ENCODE assay signal across 28 mouse cellular contexts in genomic region chr9:34476206-34476605, GRCm38 (mm10). TPM values are rescaled to one million over a fixed set of nuclear protein-coding genes. Genes with fewer than 3 reads are reported as not detected.
DNase-seq lines count a peak whose midpoint lies in the region; ATAC-seq lines count a peak whose summit lies in the region.
"Had no signal": no experiment of that assay in that cellular context is flagged by ENCODE, and none has a peak within 500 bp of the region (broad histone marks: within the 10 kb centered on the region; RNA-seq: fewer than 3 reads in every experiment).

No protein-coding gene starts in this region.

- H3K4me3 ChIP-seq in kidney, embryonic 14.5 days (ENCODE audit: low read length): no peak overlapping the region
- no peak overlapping the region for H3K4me3 ChIP-seq in kidney, embryonic 15.5 days (replicated peaks)
- H3K4me3 ChIP-seq: embryonic facial prominence, embryonic 15.5 days; gastrocnemius, adult 2 months; heart, embryonic 13.5 days; hindbrain, embryonic 12.5 days; hindbrain, embryonic 15.5 days had no signal

- DNase-seq in adrenal gland, adult (ENCODE audit: inconsistent age in 2 of 2, low spot score in 1 of 2): peak; percentile 5 to 39
- DNase-seq in adrenal gland, postnatal 14 days: no peak
- DNase-seq in adrenal gland, postnatal 36 days: peak; percentile 31 to 34
- DNase-seq in adrenal gland, postnatal 4 days (ENCODE audit: low spot score in 2 of 2): no peak
- DNase-seq in kidney, adult 8-10 months: no peak
- DNase-seq in kidney, postnatal 4 days: peak; percentile 33 to 50
- DNase-seq: cerebellum, adult 11-12 months; cerebellum, adult 8-10 months; cerebellum, postnatal 10 days; cerebellum, postnatal 36 days; embryo, embryonic 11 days; forebrain, postnatal 0 days; gastrocnemius, adult 2 months; gastrocnemius, postnatal 14 days; heart, adult 18-20 months; heart, postnatal 14 days; heart, postnatal 4 days had no signal

- no peak overlapping the region for H3K27ac ChIP-seq in kidney, embryonic 14.5 days (ENCODE audit: low read depth, low read length)
- no peak overlapping the region for H3K27ac ChIP-seq in kidney, embryonic 15.5 days
- H3K27ac ChIP-seq: embryonic facial prominence, embryonic 15.5 days; gastrocnemius, adult 2 months; heart, embryonic 13.5 days; hindbrain, embryonic 12.5 days; hindbrain, embryonic 15.5 days had no signal

- no peaks in the 10 kb centered on the region for H3K36me3 ChIP-seq in kidney, embryonic 14.5 days (ENCODE audit: control insufficient read depth, insufficient read depth, low read length)
- no peaks in the 10 kb centered on the region for H3K36me3 ChIP-seq in kidney, embryonic 15.5 days
- H3K36me3 ChIP-seq: embryonic facial prominence, embryonic 15.5 days; G1E; heart, embryonic 13.5 days; hindbrain, embryonic 12.5 days; hindbrain, embryonic 15.5 days had no signal

- 0 out of 2 replicates have a peak, but pooled peaks cover 3% of the 10 kb centered on the region for H3K4me1 ChIP-seq in kidney, embryonic 14.5 days (ENCODE audit: control insufficient read depth, insufficient read depth, low read length)
- H3K4me1 ChIP-seq in kidney, embryonic 15.5 days: no peaks in the 10 kb centered on the region
- H3K4me1 ChIP-seq: embryonic facial prominence, embryonic 15.5 days; hindbrain, embryonic 12.5 days; hindbrain, embryonic 15.5 days had no signal

- WGBS in kidney, embryonic 14.5 days: 16% methylated on average over 5 of the region's 5 CpGs
- WGBS in kidney, embryonic 15.5 days: 21% methylated on average over 5 of the region's 5 CpGs

- no peak overlapping the region for H3K4me2 ChIP-seq in kidney, embryonic 14.5 days (replicated peaks; ENCODE audit: low read depth, low read length)
- H3K4me2 ChIP-seq in kidney, embryonic 15.5 days: no peak overlapping the region
- H3K4me2 ChIP-seq: embryonic facial prominence, embryonic 15.5 days; heart, embryonic 13.5 days; hindbrain, embryonic 12.5 days; hindbrain, embryonic 15.5 days had no signal

- no peaks in the 10 kb centered on the region for H3K27me3 ChIP-seq in kidney, embryonic 14.5 days (ENCODE audit: control insufficient read depth, insufficient read depth, low read length)
- no peaks in the 10 kb centered on the region for H3K27me3 ChIP-seq in kidney, embryonic 15.5 days
- H3K27me3 ChIP-seq: embryonic facial prominence, embryonic 15.5 days; heart, embryonic 13.5 days; hindbrain, embryonic 12.5 days; hindbrain, embryonic 15.5 days; Patski had no signal

- no peaks in the 10 kb centered on the region for H3K9me3 ChIP-seq in kidney, embryonic 14.5 days (ENCODE audit: control insufficient read depth, low read length)
- H3K9me3 ChIP-seq in kidney, embryonic 15.5 days (replicated peaks): no peaks in the 10 kb centered on the region
- H3K9me3 ChIP-seq: embryonic facial prominence, embryonic 15.5 days; G1E; heart, embryonic 13.5 days; hindbrain, embryonic 12.5 days; hindbrain, embryonic 15.5 days had no signal

- ATAC-seq in kidney, embryonic 14.5 days (ENCODE audit: low FRiP score, low TSS enrichment): 0 out of 2 replicates have a peak, but pooled peaks have one; percentile 46
- ATAC-seq in kidney, embryonic 15.5 days (replicated peaks; ENCODE audit: low FRiP score): no peak
- ATAC-seq: forebrain, embryonic 14.5 days; forebrain, postnatal 0 days; intestine, postnatal 0 days; Patski had no signal

- H3K9ac ChIP-seq in kidney, embryonic 14.5 days (ENCODE audit: low read depth, low read length): no peak overlapping the region
- H3K9ac ChIP-seq in kidney, embryonic 15.5 days: no peak overlapping the region
- H3K9ac ChIP-seq: embryonic facial prominence, embryonic 15.5 days; forebrain, postnatal 0 days; heart, embryonic 13.5 days; hindbrain, embryonic 12.5 days; hindbrain, embryonic 15.5 days had no signal

RNA-seq across cellular contexts. Expression of gene Kirrel3, which starts 9.5 kb away (rescaled TPM):
- total RNA-seq in adrenal gland, postnatal 14 days (2021): 1.2 and 1.9 TPM in 2 replicates
- total RNA-seq in adrenal gland, postnatal 36 days (2021): under 1 TPM; 0.26 to 0.33 TPM
- total RNA-seq in adrenal gland, postnatal 4 days (2021): 1 to 10 TPM; 1.8 TPM
- 3.2 and 4.0 TPM in 2 replicates for polyA plus RNA-seq in kidney, embryonic 14.5 days (2014; fragmentation: Nextera tagmentation; extraction: Ambion mirVana)
- polyA plus RNA-seq in kidney, embryonic 15.5 days (2015; fragmentation: Nextera tagmentation; extraction: Ambion mirVana): 3.1 and 3.4 TPM in 2 replicates
- total RNA-seq: CH12.LX had no signal
- polyA plus RNA-seq: G1E had no signal

Comparison
In these comparisons a context has a peak if more than half of its experiments do, and no peak if none do; other contexts are left out.
1. DNase-seq: peak in adrenal gland, adult (2 of 2), adrenal gland, postnatal 36 days (2 of 2) and kidney, postnatal 4 days (2 of 2); none in adrenal gland, postnatal 14 days (single experiment), adrenal gland, postnatal 4 days (0 of 2) and kidney, adult 8-10 months (0 of 2).